Mouse (Mus musculus) midbrain, postnatal 0 days (tissue): ENCODE measurements at regions not wholly inside any gene's neighbourhood (a gene's known extent, or its start where the extent isn't known, plus 50 kb on each side); places are given as distances from the start of the nearest gene placed in this dataset.
A peak's percentile ranks its signal among the peaks of the same experiment; 100 is the strongest.

Source experiments
- ATAC-seq: fragments of 200-750 bp; cut with Nextera tagmentation; 2 replicates; pipeline ENCODE4 v1.8.0; 2017; ENCODE audit warnings: moderate number of reproducible peaks, mild to moderate bottlenecking, moderate TSS enrichment, moderate library complexity; ENCODE audit not compliant: low FRiP score
- DNase-seq: peaks from one replicate; pipeline ENCODE4 v3.0.0-alpha.2; 2015; ENCODE audit warnings: low spot score
- H3K27ac ChIP-seq: fragments of 300-500 bp; sonication (generic); 2 replicates; pipeline ENCODE4 v1.5.1; 2014; ENCODE audit warnings: low read depth, mild to moderate bottlenecking, low read length, mixed read lengths
- H3K27me3 ChIP-seq: fragments of 300-500 bp; sonication (generic); 2 replicates; pipeline ENCODE4 v1.6.1; 2014; ENCODE audit warnings: low read length, control low read depth, mixed read lengths; ENCODE audit not compliant: insufficient read depth
- H3K36me3 ChIP-seq: fragments of 300-500 bp; sonication (generic); 2 replicates; pipeline ENCODE4 v1.6.1; 2014; ENCODE audit warnings: low read length, control low read depth, mixed read lengths; ENCODE audit not compliant: insufficient read depth
- H3K4me1 ChIP-seq: fragments of 300-500 bp; sonication (generic); 2 replicates; pipeline ENCODE4 v1.6.1; 2014; ENCODE audit warnings: mild to moderate bottlenecking, control low read depth, antibody characterized with exemption, low read length, mixed read lengths; ENCODE audit not compliant: insufficient read depth
- H3K4me2 ChIP-seq: fragments of 300-500 bp; sonication (generic); 2 replicates; pipeline ENCODE4 v1.6.1; 2014; ENCODE audit warnings: low read depth, mild to moderate bottlenecking, low read length, mixed read lengths; ENCODE audit not compliant: poor library complexity, severe bottlenecking
- H3K4me3 ChIP-seq: fragments of 300-500 bp; sonication (generic); 2 replicates; pipeline ENCODE4 v1.5.1; 2014; ENCODE audit warnings: low read depth, mild to moderate bottlenecking, low read length, moderate library complexity
- H3K9ac ChIP-seq: fragments of 300-500 bp; sonication (generic); replicated peaks from 2 replicates; pipeline ENCODE4 v1.6.1; 2014; ENCODE audit warnings: mild to moderate bottlenecking, low read length, moderate library complexity, mixed read lengths; ENCODE audit not compliant: poor library complexity, severe bottlenecking
- H3K9me3 ChIP-seq: fragments of 300-500 bp; sonication (generic); 2 replicates; pipeline ENCODE4 v1.6.1; 2016; ENCODE audit warnings: low read length, control low read depth
- CTCF ChIP-seq: IDR thresholded peaks from 2 replicates; pipeline ENCODE4 v1.5.1; 2016; ENCODE audit warnings: antibody characterized with exemption, mild to moderate bottlenecking
- WGBS: fragments of 180-500 bp; shearing (Covaris S2); extraction: QIAGEN DNeasy Blood & Tissue Kit; methylation state at CpG from one replicate; pipeline ENCODE4 v1.1.7; 2014; 5-methylcytosine and 5-hydroxymethylcytosine counted together

GRCm38 (mm10) chr8:7323067-7323675, 1337.9 kb downstream of the Efnb2 start:
- no peaks in the 10 kb centered on the region for H3K27me3 ChIP-seq
- TF ChIP-seq CTCF, result no peak
- H3K9me3 ChIP-seq, result no peaks in the 10 kb centered on the region
- no peak overlapping the region for H3K27ac ChIP-seq
- no peak overlapping the region for H3K4me3 ChIP-seq
- H3K4me2 ChIP-seq, result no peak overlapping the region
- no peak overlapping the region for H3K9ac ChIP-seq
- H3K36me3 ChIP-seq, result no peaks in the 10 kb centered on the region
- WGBS, result 53% methylated on average over 3 of the region's 3 CpGs
- no peaks in the 10 kb centered on the region; the same call in 1 of the 2 replicates for H3K4me1 ChIP-seq
- DNase-seq (no peak), ATAC-seq (no peak)

GRCm38 (mm10) chr8:7322376-7323066, 1338.5 kb downstream of the Efnb2 start:
- DNase-seq, result peak; percentile 17
- WGBS, result 18% methylated on average over 12 of the region's 12 CpGs
- Histone ChIP-seq H3K36me3 (no peaks in the 10 kb centered on the region), H3K4me3 (no peak overlapping the region), H3K9ac (no peak overlapping the region), H3K4me2 (no peak overlapping the region), H3K27me3 (no peaks in the 10 kb centered on the region), H3K27ac (no peak overlapping the region), H3K4me1 (no peaks in the 10 kb centered on the region; the same call in 1 of the 2 replicates), H3K9me3 (no peaks in the 10 kb centered on the region)
- no peak for TF ChIP-seq CTCF
- no peak for ATAC-seq

GRCm38 (mm10) chr8:7316806-7317355, 1344.2 kb downstream of the Efnb2 start:
- Histone ChIP-seq H3K4me2 (no peak overlapping the region), H3K9me3 (no peaks in the 10 kb centered on the region), H3K4me3 (no peak overlapping the region), H3K4me1 (no peaks in the 10 kb centered on the region), H3K27ac (no peak overlapping the region), H3K36me3 (no peaks in the 10 kb centered on the region), H3K27me3 (no peaks in the 10 kb centered on the region), H3K9ac (no peak overlapping the region)
- ATAC-seq (no peak), DNase-seq (no peak)
- no peak for TF ChIP-seq CTCF
- WGBS, result 80% methylated on average over 4 of the region's 4 CpGs

- no peak overlapping the region for H3K9ac ChIP-seq
- H3K4me1 ChIP-seq, result no peaks in the 10 kb centered on the region
- WGBS, result 96% methylated on average over 2 of the region's 2 CpGs
- no peak for TF ChIP-seq CTCF
- H3K4me2 ChIP-seq, result no peak overlapping the region
- no peak overlapping the region for H3K27ac ChIP-seq
- H3K27me3 ChIP-seq, result no peaks in the 10 kb centered on the region
- peak; percentile 16 for DNase-seq
- no peaks in the 10 kb centered on the region for H3K36me3 ChIP-seq
- ATAC-seq, result no peak
- no peak overlapping the region for H3K4me3 ChIP-seq
- no peaks in the 10 kb centered on the region for H3K9me3 ChIP-seq
These were observed 1351.8 kb downstream of the Efnb2 start for GRCm38 (mm10) chr8:7309239-7309638.

- 69% methylated on average over 7 of the region's 7 CpGs for WGBS
- DNase-seq, result no peak
- H3K4me1 ChIP-seq, result no peaks in the 10 kb centered on the region
- H3K4me3 ChIP-seq, result no peak overlapping the region
- no peaks in the 10 kb centered on the region for H3K27me3 ChIP-seq
- ATAC-seq, result no peak
- TF ChIP-seq CTCF, result no peak
- H3K9me3 ChIP-seq, result no peaks in the 10 kb centered on the region
- no peak overlapping the region for H3K27ac ChIP-seq
- no peak overlapping the region for H3K4me2 ChIP-seq
- H3K9ac ChIP-seq, result no peak overlapping the region
- no peaks in the 10 kb centered on the region for H3K36me3 ChIP-seq
These were observed 1371.7 kb downstream of the Efnb2 start for GRCm38 (mm10) chr8:7289361-7289760.

GRCm38 (mm10) chr8:7286581-7286980, 1374.5 kb downstream of the Efnb2 start:
- Histone ChIP-seq H3K9me3 (no peaks in the 10 kb centered on the region), H3K36me3 (no peaks in the 10 kb centered on the region), H3K4me1 (no peaks in the 10 kb centered on the region), H3K27me3 (no peaks in the 10 kb centered on the region), H3K9ac (no peak overlapping the region), H3K27ac (no peak overlapping the region), H3K4me2 (no peak overlapping the region), H3K4me3 (no peak overlapping the region)
- no peak for TF ChIP-seq CTCF
- ATAC-seq (no peak), DNase-seq (no peak)
- 97% methylated on average over 1 of the region's 1 CpGs for WGBS
